Mouse (Mus musculus) cerebellum, adult 8-10 months (tissue): ENCODE results near the gene Uba1y.
"Not testable (repeated sequence)": the region's sequence is repeated elsewhere in the genome, so short reads cannot be mapped to it uniquely, and the experiment has no call there.

Experiments used
- DNase-seq: peaks from one replicate; pipeline ENCODE4 v3.0.0; 2022

Gene Uba1y

GRCm38 (mm10) chrY:818396-818795 is at the start of gene Uba1y:
Gene Uba1y, plus strand, starts transcription at chrY:818649.
- no peak for DNase-seq

GRCm38 (mm10) chrY:797309-797708 is 21.1 kb upstream of the Uba1y start, which contains the start of gene Zfy1:
Gene Zfy1, minus strand, starts transcription at chrY:797409.
- not testable (repeated sequence) for DNase-seq

- DNase-seq: no peak
Observed at GRCm38 (mm10) chrY:808991-809661, 9.3 kb upstream of the Uba1y start.

GRCm38 (mm10) chrY:872404-872803 is 54.0 kb downstream of the Uba1y start:
- no peak for DNase-seq

GRCm38 (mm10) chrY:872855-873549 is 54.6 kb downstream of the Uba1y start:
- no peak for DNase-seq
